Mouse (Mus musculus) CH12.LX (cell line): ENCODE data around the gene Bank1.

Source experiments
- CHD1 ChIP-seq: IDR thresholded peaks from 2 replicates; pipeline ENCODE4 v1.6.1; 2012; ENCODE audit warnings: low read depth, low read length, improper control_type of control experiment, inconsistent platforms
- CTCF ChIP-seq, 2 experiments: IDR thresholded peaks in 1 of 2; conservative IDR thresholded peaks in 1 of 2; 2 replicates each; pipeline ENCODE4 v1.5.1; 2011 to 2012; ENCODE audit warnings: low read depth in 2 of 2, low read length in 2 of 2, improper control_type of control experiment in 1 of 2, inconsistent platforms in 1 of 2, mild to moderate bottlenecking in 1 of 2, moderate library complexity in 1 of 2
- MAX ChIP-seq: IDR thresholded peaks from 2 replicates; pipeline ENCODE4 v1.6.1; 2011; ENCODE audit warnings: low read length, improper control_type of control experiment
- SIN3A ChIP-seq: IDR thresholded peaks from 2 replicates; pipeline ENCODE4 v1.6.1; 2012; ENCODE audit warnings: low read length, improper control_type of control experiment, inconsistent platforms

DNA sequence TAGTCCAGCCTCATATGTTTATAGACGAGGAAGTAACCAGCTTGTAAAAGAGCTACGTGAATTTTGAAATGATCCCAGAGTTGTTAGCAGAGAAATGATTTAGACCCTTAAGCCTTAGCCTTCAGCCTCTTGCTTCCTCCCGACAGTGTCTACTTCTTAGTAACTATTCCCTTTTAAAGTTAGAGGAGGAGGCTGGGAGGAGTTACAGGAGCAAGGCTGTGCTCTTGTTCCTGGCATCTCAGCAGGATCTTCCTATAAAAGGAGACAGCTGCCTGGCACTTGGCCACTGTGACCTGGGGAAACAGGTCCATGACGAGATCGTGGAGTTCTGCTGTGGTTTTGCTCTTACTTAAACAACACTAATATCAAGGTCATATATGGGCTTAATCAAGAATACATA lies 241.8 kb downstream of the Bank1 start:
- TF ChIP-seq CHD1 (no peak), SIN3A (no peak), CTCF (conservative IDR thresholded peaks at IDR 0.05 in 1 of 2, IDR thresholded peaks at IDR 0.05 in 1 of 2; ENCODE audit: low read depth in 2 of 2, low read length in 2 of 2) (no peak), MAX (no peak)
